Mouse (Mus musculus) heart, embryonic 11.5 days (tissue): ENCODE data around the gene Zfp78. TPM values are rescaled to one million over a fixed set of nuclear protein-coding genes. Genes with fewer than 3 reads are reported as not detected.
"Not testable (repeated sequence)": the region's sequence is repeated elsewhere in the genome, so short reads cannot be mapped to it uniquely, and the experiment has no call there.

Source experiments
- ATAC-seq: fragments of 200-750 bp; cut with Nextera tagmentation; replicated peaks from 2 replicates; pipeline ENCODE4 v1.8.0; 2017; ENCODE audit warnings: moderate library complexity; ENCODE audit not compliant: insufficient number of reproducible peaks, low FRiP score, low TSS enrichment
- H3K27ac ChIP-seq: fragments of 300-500 bp; sonication (generic); 2 replicates; pipeline ENCODE4 v1.5.1; 2014; ENCODE audit warnings: mild to moderate bottlenecking, low read depth, low read length
- H3K27me3 ChIP-seq: fragments of 300-500 bp; sonication (generic); 2 replicates; pipeline ENCODE4 v1.6.1; 2014; ENCODE audit warnings: mild to moderate bottlenecking, low read length, mixed read lengths; ENCODE audit not compliant: control insufficient read depth, insufficient read depth
- H3K36me3 ChIP-seq: fragments of 300-500 bp; sonication (generic); 2 replicates; pipeline ENCODE4 v1.6.1; 2014; ENCODE audit warnings: mild to moderate bottlenecking, low read length, moderate library complexity, mixed read lengths; ENCODE audit not compliant: control insufficient read depth, insufficient read depth
- H3K4me1 ChIP-seq: fragments of 300-500 bp; sonication (generic); 2 replicates; pipeline ENCODE4 v1.6.1; 2014; ENCODE audit warnings: low read length; ENCODE audit not compliant: control insufficient read depth, insufficient read depth
- H3K4me2 ChIP-seq: fragments of 300-500 bp; sonication (generic); 2 replicates; pipeline ENCODE4 v1.6.1; 2014; ENCODE audit warnings: mild to moderate bottlenecking, moderate library complexity
- H3K4me3 ChIP-seq: fragments of 300-500 bp; sonication (generic); 2 replicates; pipeline ENCODE4 v1.5.1; 2014; ENCODE audit warnings: low read depth, low read length
- H3K9ac ChIP-seq: fragments of 300-500 bp; sonication (generic); 2 replicates; pipeline ENCODE4 v1.6.1; 2014; ENCODE audit warnings: mild to moderate bottlenecking, low read depth, low read length, moderate library complexity
- H3K9me3 ChIP-seq: fragments of 300-500 bp; sonication (generic); replicated peaks from 2 replicates; pipeline ENCODE4 v1.6.1; 2016; ENCODE audit warnings: low read length; ENCODE audit not compliant: control insufficient read depth
- WGBS: fragments of 180-500 bp; shearing (Covaris S2); extraction: QIAGEN DNeasy Blood & Tissue Kit; methylation state at CpG from one replicate; pipeline ENCODE4 v1.1.7; 2014; ENCODE audit not compliant: insufficient replicate concordance; 5-methylcytosine and 5-hydroxymethylcytosine counted together
- polyA plus RNA-seq: library from polyadenylated mRNA; unstranded; fragments of >200 nt; fragmentation: Nextera tagmentation; extraction: Ambion mirVana; gene quantifications from 2 replicates; pipeline ENCODE4 v1.2.1, GENCODE M21; 2014

The Zfp78 gene
- polyA plus RNA-seq, 1 experiment from 2014 or later: 1.5 TPM

DNA sequence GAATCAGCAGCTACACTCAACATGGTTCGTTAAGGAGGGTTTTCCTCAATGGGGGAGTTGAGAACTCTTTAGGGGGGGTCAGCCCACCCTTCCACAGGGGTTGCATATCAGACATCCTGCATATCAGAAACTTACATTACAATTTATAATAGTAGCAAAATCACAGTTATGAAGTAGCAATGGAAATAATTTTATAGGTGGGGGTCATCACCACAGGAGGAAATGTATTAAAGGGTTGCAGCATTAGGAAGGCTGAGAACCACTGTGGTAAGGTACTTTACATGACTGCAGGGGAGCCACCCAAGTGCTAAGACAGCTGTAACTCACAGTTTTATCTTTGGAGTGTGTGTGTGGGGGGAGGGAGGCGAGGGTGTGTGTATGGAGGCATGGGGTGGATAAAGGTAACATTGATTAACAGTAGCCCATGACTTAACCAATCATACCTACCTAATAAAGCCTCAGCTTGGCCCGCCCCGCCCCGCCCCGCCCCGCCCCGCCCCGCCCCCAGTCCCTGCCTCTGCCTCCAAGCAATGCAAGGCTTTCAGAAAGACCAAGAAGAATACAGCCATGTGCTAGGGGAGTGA, 2.5 kb upstream of the Zfp78 start:
- 10% methylated on average over 9 of the region's 9 CpGs for WGBS
- no peak for ATAC-seq

GRCm38 (mm10) chr7:6361756-6362155, 1.3 kb upstream of the Zfp78 start:
- Histone ChIP-seq H3K27me3 (no peaks in the 10 kb centered on the region), H3K4me3 (peak overlapping the region; percentile 61), H3K9me3 (no peaks in the 10 kb centered on the region), H3K36me3 (no peaks in the 10 kb centered on the region), H3K27ac (peak overlapping the region; percentile 64), H3K4me1 (no peaks in the 10 kb centered on the region), H3K4me2 (peak overlapping the region; percentile 85), H3K9ac (peak overlapping the region; percentile 70)
- no peak for ATAC-seq
- WGBS: 28% methylated on average over 7 of the region's 7 CpGs

More for the DNA sequence above, 2.5 kb upstream of the Zfp78 start:
- no peak overlapping the region for H3K27ac ChIP-seq
- H3K4me1 ChIP-seq: no peaks in the 10 kb centered on the region
- no peaks in the 10 kb centered on the region for H3K9me3 ChIP-seq
- H3K36me3 ChIP-seq: no peaks in the 10 kb centered on the region
- H3K4me3 ChIP-seq: no peak overlapping the region
- no peak overlapping the region for H3K9ac ChIP-seq
- H3K27me3 ChIP-seq: no peaks in the 10 kb centered on the region
- H3K4me2 ChIP-seq: no peak overlapping the region

DNA sequence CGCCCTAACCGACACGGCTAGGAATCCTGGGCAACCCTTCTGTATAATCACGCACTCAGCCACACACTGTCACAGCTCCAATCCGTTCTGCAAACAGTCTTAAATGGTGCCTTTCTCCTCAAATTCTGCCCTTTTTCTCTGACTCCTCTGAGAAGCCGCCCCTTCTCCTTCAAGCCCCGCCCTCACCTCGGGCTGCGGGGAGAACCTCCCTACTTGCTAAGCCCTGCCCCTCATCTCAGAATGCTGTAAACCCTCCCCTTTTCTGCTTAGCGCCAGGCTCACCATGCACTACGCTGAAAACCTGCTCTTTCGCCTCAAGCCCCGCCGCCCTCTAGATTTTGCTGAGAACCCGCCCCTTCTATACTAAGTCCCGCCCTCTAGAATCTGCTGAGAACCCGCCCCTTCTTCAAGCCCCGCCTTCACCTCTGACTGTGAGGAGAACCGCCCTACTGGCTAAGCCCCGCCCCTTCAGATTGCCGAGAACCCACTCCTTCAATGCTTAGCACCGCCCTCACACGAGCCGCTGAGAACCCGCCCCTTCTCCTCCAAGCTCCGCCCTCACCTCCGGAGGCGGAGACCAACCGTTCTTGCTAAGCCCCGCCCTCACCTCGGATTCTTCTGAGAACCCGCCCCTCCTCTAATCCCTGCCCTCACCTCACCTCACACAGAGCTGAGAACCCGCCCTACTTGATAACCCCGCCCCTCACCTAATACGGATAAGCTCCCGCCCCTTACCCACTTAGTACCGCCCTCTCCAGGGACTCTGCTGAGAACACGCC, 623 bp upstream of the Zfp78 start:
- Histone ChIP-seq H3K9me3 (no peaks in the 10 kb centered on the region), H3K4me1 (no peaks in the 10 kb centered on the region), H3K4me3 (peak overlapping the region; percentile 61), H3K36me3 (no peaks in the 10 kb centered on the region), H3K27me3 (no peaks in the 10 kb centered on the region), H3K4me2 (peak overlapping the region; percentile 85), H3K9ac (peak overlapping the region; percentile 70), H3K27ac (peak overlapping the region; percentile 64)
- WGBS: 1% methylated on average over 38 of the region's 38 CpGs
- peak; percentile 93 for ATAC-seq

- H3K27ac ChIP-seq: no peak overlapping the region
- H3K4me3 ChIP-seq: no peak overlapping the region
- no peak overlapping the region for H3K9ac ChIP-seq
- WGBS: 33% methylated on average over 1 of the region's 1 CpGs
- H3K4me2 ChIP-seq: no peak overlapping the region
- no peaks in the 10 kb centered on the region for H3K27me3 ChIP-seq
- no peaks in the 10 kb centered on the region for H3K36me3 ChIP-seq
- no peaks in the 10 kb centered on the region for H3K4me1 ChIP-seq
- H3K9me3 ChIP-seq: no peaks in the 10 kb centered on the region
- ATAC-seq: no peak
Observed at GRCm38 (mm10) chr7:6364761-6365160, 1.7 kb downstream of the Zfp78 start.

- ATAC-seq: no peak
- Histone ChIP-seq H3K27me3 (no peaks in the 10 kb centered on the region), H3K4me3 (no peak overlapping the region), H3K9ac (no peak overlapping the region), H3K27ac (no peak overlapping the region), H3K9me3 (no peaks in the 10 kb centered on the region), H3K4me2 (no peak overlapping the region), H3K36me3 (no peaks in the 10 kb centered on the region), H3K4me1 (no peaks in the 10 kb centered on the region)
- 80% methylated on average over 5 of the region's 5 CpGs for WGBS
Observed at GRCm38 (mm10) chr7:6367185-6367584, 4.1 kb downstream of the Zfp78 start.

DNA sequence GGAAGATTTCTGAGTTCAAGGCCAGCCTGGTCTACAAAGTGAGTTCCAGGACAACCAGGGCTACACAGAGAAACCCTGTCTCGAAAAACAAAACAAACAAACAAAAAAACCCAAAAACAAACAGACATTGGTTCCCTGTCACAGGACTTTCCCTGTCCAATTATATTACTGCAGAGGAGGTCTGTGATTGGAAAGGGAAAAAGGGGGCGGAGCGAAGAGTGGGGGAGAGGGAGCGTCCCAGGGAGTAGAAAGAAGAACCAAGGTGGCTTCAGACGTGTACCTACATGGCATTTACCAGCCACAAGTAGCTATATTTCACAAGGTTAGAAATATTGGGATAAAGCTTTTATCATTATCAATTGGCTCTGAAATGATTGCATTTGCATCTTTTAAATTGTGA, 5.1 kb downstream of the Zfp78 start:
- not testable (repeated sequence) for ATAC-seq, H3K27me3 ChIP-seq, H3K9ac ChIP-seq, H3K4me1 ChIP-seq, H3K4me2 ChIP-seq, H3K36me3 ChIP-seq, H3K4me3 ChIP-seq, H3K27ac ChIP-seq, H3K9me3 ChIP-seq
- 80% methylated on average over 5 of the region's 5 CpGs for WGBS

DNA sequence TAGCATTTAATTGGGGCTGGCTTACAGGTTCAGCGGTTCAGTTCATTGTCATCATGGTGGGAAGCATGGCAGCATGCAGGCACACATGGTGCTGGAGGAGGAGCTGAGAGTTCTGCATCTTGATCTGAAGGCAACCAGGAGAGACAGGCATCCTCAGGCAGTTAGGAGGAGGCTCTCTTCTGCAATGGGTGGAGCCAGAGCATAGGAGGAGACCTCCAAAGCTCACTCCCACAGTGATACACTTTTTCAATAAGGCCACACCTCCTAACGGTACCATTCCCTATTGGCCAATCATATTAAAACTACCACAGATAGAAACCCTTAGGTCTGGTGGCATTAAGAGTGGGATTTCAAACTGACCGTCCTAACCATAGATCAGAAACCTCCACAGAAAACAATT, 6.4 kb downstream of the Zfp78 start:
- Histone ChIP-seq H3K4me2 (no peak overlapping the region), H3K4me1 (no peaks in the 10 kb centered on the region), H3K9me3 (no peaks in the 10 kb centered on the region), H3K36me3 (no peaks in the 10 kb centered on the region), H3K27ac (no peak overlapping the region), H3K9ac (no peak overlapping the region), H3K4me3 (no peak overlapping the region), H3K27me3 (no peaks in the 10 kb centered on the region)
- WGBS: 74% methylated on average over 3 of the region's 3 CpGs
- no peak for ATAC-seq

- Histone ChIP-seq H3K36me3 (no peaks in the 10 kb centered on the region), H3K4me1 (no peaks in the 10 kb centered on the region), H3K4me3 (no peak overlapping the region), H3K27me3 (no peaks in the 10 kb centered on the region), H3K9ac (no peak overlapping the region), H3K27ac (no peak overlapping the region), H3K9me3 (no peaks in the 10 kb centered on the region), H3K4me2 (no peak overlapping the region)
- WGBS: 80% methylated on average over 3 of the region's 3 CpGs
- no peak for ATAC-seq
Observed at GRCm38 (mm10) chr7:6372993-6373392, 9.9 kb downstream of the Zfp78 start.

GRCm38 (mm10) chr7:6378441-6378840, 15.4 kb downstream of the Zfp78 start:
- Histone ChIP-seq H3K9ac (no peak overlapping the region), H3K36me3 (no peaks in the 10 kb centered on the region), H3K4me3 (no peak overlapping the region), H3K27me3 (no peaks in the 10 kb centered on the region), H3K9me3 (no peaks in the 10 kb centered on the region), H3K27ac (no peak overlapping the region), H3K4me1 (peaks cover under 1% of the 10 kb centered on the region; the same call in 1 of the 2 replicates), H3K4me2 (no peak overlapping the region)
- ATAC-seq: no peak
- WGBS: 82% methylated on average over 8 of the region's 8 CpGs
